Mouse (Mus musculus): ENCODE results near the gene Adra1b. TPM values are rescaled to one million over a fixed set of nuclear protein-coding genes. Genes with fewer than 3 reads are reported as not detected.
A peak's percentile ranks its signal among the peaks of the same experiment; 100 is the strongest.

The Adra1b gene
- polyA plus RNA-seq, 1 experiment from 2014 or later = 7.5 TPM

DNA sequence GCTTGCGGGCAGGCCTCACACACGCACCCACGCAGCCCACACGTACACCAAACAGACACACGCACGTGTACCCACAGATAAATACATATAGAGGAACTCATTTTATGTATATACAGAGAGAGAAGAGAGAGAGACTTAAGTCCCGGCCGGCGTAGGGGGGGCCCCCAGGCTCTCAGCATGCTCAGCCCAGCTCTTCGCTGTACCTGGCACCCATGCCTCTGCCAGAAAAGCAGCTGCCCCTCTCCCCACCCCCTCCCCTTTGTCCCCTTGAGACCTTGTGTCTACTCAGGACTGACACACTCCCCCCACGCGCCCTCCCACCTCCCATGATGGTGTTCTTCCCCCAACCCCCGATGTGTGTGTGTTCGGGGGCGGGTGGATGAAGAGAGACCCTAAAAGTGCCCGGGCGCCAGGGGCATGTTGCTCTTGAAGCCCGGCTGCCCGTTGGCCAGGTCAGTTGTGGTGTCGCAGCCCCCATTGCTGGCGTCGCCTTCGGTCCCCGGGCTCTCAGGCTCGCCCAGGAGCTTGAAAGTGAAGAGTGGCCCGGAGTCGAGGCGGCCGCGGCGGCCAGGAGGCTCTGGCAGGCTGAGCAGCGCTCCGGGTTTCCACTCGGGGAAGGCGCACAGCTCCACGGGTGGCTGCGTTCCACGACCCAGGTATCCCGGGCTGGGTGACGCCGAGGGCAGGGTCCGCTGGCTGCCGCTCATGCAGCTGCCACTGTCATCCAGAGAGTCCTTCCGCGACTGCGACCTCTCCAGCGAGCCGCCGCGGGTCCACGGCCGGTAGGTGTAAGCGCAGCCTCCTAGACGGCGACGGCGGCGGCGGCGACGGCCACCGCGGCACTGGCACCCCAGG is 125.3 kb downstream of the Adra1b start:
- Histone ChIP-seq H3K4me2 (ENCODE audit: low read depth, low read length) (0 out of 2 replicates have a peak overlapping the region, but pooled peaks have one; percentile 1), H3K36me3 (ENCODE audit: control insufficient read depth, insufficient read depth) (no peaks in the 10 kb centered on the region), H3K4me3 (ENCODE audit: low read depth, low read length) (no peak overlapping the region), H3K9me3 (replicated peaks; ENCODE audit: control insufficient read depth, low read length) (no peaks in the 10 kb centered on the region), H3K27me3 (ENCODE audit: control insufficient read depth, insufficient read depth, low read depth, low read length) (peaks cover 13% of the 10 kb centered on the region), H3K27ac (ENCODE audit: low read length) (no peak overlapping the region), H3K9ac (ENCODE audit: low read depth, low read length) (no peak overlapping the region), H3K4me1 (ENCODE audit: control insufficient read depth, low read depth, low read length) (no peaks in the 10 kb centered on the region)
- no peak; the same call in 1 of the 2 replicates for ATAC-seq (ENCODE audit: low read depth)
- 13% methylated on average over 57 of the region's 63 CpGs for WGBS (ENCODE audit: insufficient replicate concordance)

DNA sequence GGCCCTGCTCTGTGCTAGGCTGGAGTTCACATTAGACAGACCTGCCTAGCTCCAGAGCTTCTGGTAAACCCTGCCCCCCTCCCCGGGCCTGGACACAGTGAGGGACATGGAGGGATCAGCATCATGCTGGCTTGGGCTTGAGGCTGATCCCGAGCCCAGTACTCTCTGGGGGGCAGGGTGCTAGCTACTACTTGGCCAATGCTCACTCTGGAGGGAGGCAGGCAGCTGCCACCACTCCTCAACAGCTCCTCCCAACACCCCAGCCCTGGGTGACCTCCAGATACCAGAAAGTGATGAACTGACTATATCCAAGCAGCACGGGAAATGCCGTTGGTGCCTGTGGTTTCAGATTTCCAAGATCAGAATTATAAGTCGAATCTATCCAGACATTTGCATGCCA is 127.3 kb downstream of the Adra1b start:
- 34% methylated on average over 5 of the region's 5 CpGs for WGBS (ENCODE audit: insufficient replicate concordance)
- no peak overlapping the region for H3K4me2 ChIP-seq (ENCODE audit: low read depth, low read length)
- H3K27me3 ChIP-seq (ENCODE audit: control insufficient read depth, insufficient read depth, low read depth, low read length) = peaks cover 13% of the 10 kb centered on the region
- no peak overlapping the region for H3K9ac ChIP-seq (ENCODE audit: low read depth, low read length)
- no peaks in the 10 kb centered on the region for H3K4me1 ChIP-seq (ENCODE audit: control insufficient read depth, low read depth, low read length)
- H3K36me3 ChIP-seq (ENCODE audit: control insufficient read depth, insufficient read depth) = no peaks in the 10 kb centered on the region
- H3K4me3 ChIP-seq (ENCODE audit: low read depth, low read length) = no peak overlapping the region
- ATAC-seq (ENCODE audit: low read depth) = no peak
- H3K9me3 ChIP-seq (replicated peaks; ENCODE audit: control insufficient read depth, low read length) = no peaks in the 10 kb centered on the region
- H3K27ac ChIP-seq (ENCODE audit: low read length) = no peak overlapping the region

DNA sequence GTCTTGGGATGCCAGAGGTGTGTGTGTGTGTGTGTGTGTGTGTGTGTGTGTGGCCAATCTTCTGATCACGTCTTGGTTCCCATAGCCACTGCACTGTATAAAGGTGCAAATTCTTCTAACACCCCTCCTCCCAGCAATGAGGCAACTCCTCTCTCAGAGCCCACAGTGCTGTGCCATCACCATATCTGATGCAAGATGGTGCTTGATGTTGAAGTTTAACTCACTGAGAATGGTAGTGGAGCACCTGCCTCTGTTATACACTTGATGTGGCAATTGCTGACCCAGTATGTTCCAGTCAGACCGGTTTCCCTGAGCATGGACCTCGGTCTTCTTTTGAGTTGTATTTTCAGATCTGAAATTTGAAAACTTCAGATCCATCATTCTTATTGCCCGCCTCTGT is 130.9 kb downstream of the Adra1b start:
- peaks cover 3% of the 10 kb centered on the region for H3K27me3 ChIP-seq (ENCODE audit: control insufficient read depth, insufficient read depth, low read depth, low read length)
- 55% methylated on average over 4 of the region's 4 CpGs for WGBS (ENCODE audit: insufficient replicate concordance)
- no peak overlapping the region for H3K27ac ChIP-seq (ENCODE audit: low read length)
- H3K9ac ChIP-seq (ENCODE audit: low read depth, low read length) = no peak overlapping the region
- H3K4me2 ChIP-seq (ENCODE audit: low read depth, low read length) = no peak overlapping the region
- H3K4me1 ChIP-seq (ENCODE audit: control insufficient read depth, low read depth, low read length) = no peaks in the 10 kb centered on the region
- no peak overlapping the region for H3K4me3 ChIP-seq (ENCODE audit: low read depth, low read length)
- H3K9me3 ChIP-seq (replicated peaks; ENCODE audit: control insufficient read depth, low read length) = no peaks in the 10 kb centered on the region
- no peaks in the 10 kb centered on the region for H3K36me3 ChIP-seq (ENCODE audit: control insufficient read depth, insufficient read depth)
- ATAC-seq (ENCODE audit: low read depth) = no peak

DNA sequence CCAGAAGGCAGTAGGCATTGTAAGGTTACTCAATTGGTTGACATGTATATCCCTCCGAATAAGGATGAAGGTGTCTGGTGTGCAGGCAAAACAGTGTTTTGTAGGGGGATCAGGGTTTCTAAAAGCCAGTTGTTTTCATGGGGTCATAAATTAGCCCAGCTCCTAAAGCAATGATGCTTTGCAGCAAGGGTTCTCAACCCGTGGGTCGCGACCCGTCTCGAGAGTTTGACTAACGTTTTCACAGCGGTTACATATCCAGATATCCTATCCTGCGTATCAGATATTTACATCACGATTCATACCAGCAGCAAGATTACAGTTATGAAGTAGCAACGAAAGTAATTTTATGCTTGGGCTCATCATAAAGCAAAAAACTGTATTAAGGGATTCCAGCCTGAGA is 133.3 kb downstream of the Adra1b start:
- Histone ChIP-seq H3K4me1 (ENCODE audit: control insufficient read depth, low read depth, low read length) (no peaks in the 10 kb centered on the region), H3K27ac (ENCODE audit: low read length) (no peak overlapping the region), H3K9ac (ENCODE audit: low read depth, low read length) (no peak overlapping the region), H3K27me3 (ENCODE audit: control insufficient read depth, insufficient read depth, low read depth, low read length) (peaks cover 3% of the 10 kb centered on the region; the same call in 1 of the 2 replicates), H3K4me3 (ENCODE audit: low read depth, low read length) (no peak overlapping the region), H3K4me2 (ENCODE audit: low read depth, low read length) (no peak overlapping the region), H3K9me3 (replicated peaks; ENCODE audit: control insufficient read depth, low read length) (no peaks in the 10 kb centered on the region), H3K36me3 (ENCODE audit: control insufficient read depth, insufficient read depth) (no peaks in the 10 kb centered on the region)
- 58% methylated on average over 11 of the region's 11 CpGs for WGBS (ENCODE audit: insufficient replicate concordance)
- no peak for ATAC-seq (ENCODE audit: low read depth)

DNA sequence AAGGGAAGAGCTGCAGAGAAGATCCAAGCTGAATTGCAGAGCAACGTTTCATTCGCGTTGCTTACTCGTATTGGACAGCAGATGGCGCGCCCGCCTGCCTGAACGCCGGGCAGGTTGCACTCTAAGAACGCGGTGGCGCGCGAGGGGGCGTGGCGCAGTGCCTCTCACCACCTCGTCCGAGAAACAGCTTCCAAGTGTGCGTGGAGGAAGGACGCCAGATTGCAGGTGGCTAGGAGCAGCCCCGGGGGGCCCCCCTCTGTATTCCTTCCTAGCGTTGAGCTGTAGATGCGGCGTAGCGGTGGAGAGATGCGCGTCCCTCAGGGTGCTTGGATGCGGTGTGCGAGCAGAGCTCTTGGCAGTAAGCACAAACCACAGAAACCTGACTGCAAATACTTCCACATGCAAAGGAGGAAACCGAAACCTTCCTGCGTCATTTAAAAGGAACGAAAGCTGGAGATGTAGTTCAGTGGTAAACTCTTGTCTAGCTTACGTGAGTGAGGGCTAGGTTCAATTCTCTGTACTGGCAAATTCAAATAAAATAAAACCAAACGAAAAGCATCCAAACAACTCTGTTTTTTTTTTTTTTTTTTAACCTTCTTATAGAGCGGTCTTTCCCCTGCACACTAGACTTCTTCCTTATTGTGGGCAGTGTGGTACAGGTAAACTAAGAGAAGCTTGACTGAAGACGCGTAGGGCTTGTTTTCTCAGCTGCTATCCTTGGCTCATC is 133.9 kb downstream of the Adra1b start:
- Histone ChIP-seq H3K27ac (ENCODE audit: low read length) (no peak overlapping the region), H3K9me3 (replicated peaks; ENCODE audit: control insufficient read depth, low read length) (no peaks in the 10 kb centered on the region), H3K4me2 (ENCODE audit: low read depth, low read length) (peak overlapping the region; percentile 59), H3K9ac (ENCODE audit: low read depth, low read length) (no peak overlapping the region), H3K4me1 (ENCODE audit: control insufficient read depth, low read depth, low read length) (no peaks in the 10 kb centered on the region), H3K36me3 (ENCODE audit: control insufficient read depth, insufficient read depth) (no peaks in the 10 kb centered on the region), H3K27me3 (ENCODE audit: control insufficient read depth, insufficient read depth, low read depth, low read length) (peaks cover 3% of the 10 kb centered on the region; the same call in 1 of the 2 replicates), H3K4me3 (ENCODE audit: low read depth, low read length) (peak overlapping the region; percentile 47)
- 5% methylated on average over 37 of the region's 37 CpGs for WGBS (ENCODE audit: insufficient replicate concordance)
- peak; percentile 53; the same call in 1 of the 2 replicates for ATAC-seq (ENCODE audit: low read depth)

DNA sequence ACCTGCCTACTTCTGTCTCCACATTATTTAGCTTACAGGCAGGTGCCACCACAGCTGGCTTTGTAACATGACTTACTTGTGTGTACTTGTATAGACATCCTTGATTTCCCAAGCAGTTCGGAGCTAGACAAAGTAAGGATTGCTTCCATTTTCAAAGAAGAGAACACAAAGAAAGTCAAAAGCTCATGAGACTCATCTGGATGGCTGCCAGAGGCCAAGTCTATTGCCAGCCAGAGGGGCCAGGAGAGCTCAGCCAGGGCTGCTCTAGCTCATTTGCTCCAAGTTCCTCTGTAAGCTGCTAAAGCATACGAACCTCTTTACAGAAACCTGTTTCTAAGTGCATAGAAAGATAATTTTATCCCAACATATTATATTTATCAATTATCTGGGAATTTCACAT is 142.6 kb downstream of the Adra1b start:
- Histone ChIP-seq H3K4me1 (ENCODE audit: control insufficient read depth, low read depth, low read length) (no peaks in the 10 kb centered on the region), H3K9me3 (replicated peaks; ENCODE audit: control insufficient read depth, low read length) (no peaks in the 10 kb centered on the region), H3K36me3 (ENCODE audit: control insufficient read depth, insufficient read depth) (no peaks in the 10 kb centered on the region), H3K9ac (ENCODE audit: low read depth, low read length) (no peak overlapping the region), H3K27ac (ENCODE audit: low read length) (no peak overlapping the region), H3K27me3 (ENCODE audit: control insufficient read depth, insufficient read depth, low read depth, low read length) (no peaks in the 10 kb centered on the region), H3K4me3 (ENCODE audit: low read depth, low read length) (no peak overlapping the region), H3K4me2 (ENCODE audit: low read depth, low read length) (no peak overlapping the region)
- 39% methylated on average over 2 of the region's 2 CpGs for WGBS (ENCODE audit: insufficient replicate concordance)
- no peak for ATAC-seq (ENCODE audit: low read depth)

DNA sequence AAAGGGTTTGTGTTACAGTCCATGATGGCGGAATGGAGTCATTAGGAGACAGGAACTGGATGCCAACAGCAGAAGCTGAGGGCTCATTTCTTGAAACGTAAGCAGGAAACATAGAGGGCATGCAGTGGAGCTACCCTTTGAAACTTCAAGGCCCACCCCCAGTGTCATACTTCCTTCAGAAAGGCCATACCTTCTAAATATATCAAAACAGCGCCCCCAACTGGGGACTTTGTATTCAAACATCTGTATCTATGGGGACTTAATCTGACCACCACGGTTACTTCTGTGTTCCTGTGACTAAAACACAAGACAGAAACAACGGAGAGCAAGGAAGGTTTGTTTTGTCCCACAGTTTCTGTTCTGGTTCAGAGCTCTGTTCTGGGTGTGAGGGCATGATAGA is 145.6 kb downstream of the Adra1b start:
- H3K36me3 ChIP-seq (ENCODE audit: control insufficient read depth, insufficient read depth) = no peaks in the 10 kb centered on the region
- no peak for ATAC-seq (ENCODE audit: low read depth)
- no peaks in the 10 kb centered on the region for H3K9me3 ChIP-seq (replicated peaks; ENCODE audit: control insufficient read depth, low read length)
- no peaks in the 10 kb centered on the region for H3K27me3 ChIP-seq (ENCODE audit: control insufficient read depth, insufficient read depth, low read depth, low read length)
- H3K4me3 ChIP-seq (ENCODE audit: low read depth, low read length) = no peak overlapping the region
- no peaks in the 10 kb centered on the region for H3K4me1 ChIP-seq (ENCODE audit: control insufficient read depth, low read depth, low read length)
- no peak overlapping the region for H3K4me2 ChIP-seq (ENCODE audit: low read depth, low read length)
- H3K9ac ChIP-seq (ENCODE audit: low read depth, low read length) = no peak overlapping the region
- H3K27ac ChIP-seq (ENCODE audit: low read length) = no peak overlapping the region
- WGBS (ENCODE audit: insufficient replicate concordance) = 40% methylated on average over 5 of the region's 5 CpGs

DNA sequence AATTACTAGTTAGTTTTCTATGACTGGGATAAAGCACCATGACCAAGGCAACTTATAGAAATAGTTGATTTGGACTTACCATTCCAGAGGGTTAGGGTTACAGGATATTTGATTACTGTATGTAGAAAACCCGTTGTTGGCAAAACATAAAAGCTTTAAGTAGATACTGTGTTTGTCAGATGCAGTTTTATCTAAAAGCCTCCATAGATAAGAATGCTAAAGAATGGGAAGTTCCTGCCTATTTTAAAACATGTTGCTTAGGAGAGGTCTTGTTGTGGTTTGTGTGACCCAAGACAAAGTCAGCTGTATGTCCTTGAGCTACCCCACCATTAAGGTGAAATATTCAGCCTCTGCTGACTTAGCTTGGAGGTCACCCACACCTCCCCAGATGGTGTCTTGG is 146.4 kb downstream of the Adra1b start:
- H3K9ac ChIP-seq (ENCODE audit: low read depth, low read length) = no peak overlapping the region
- 33% methylated on average over 1 of the region's 1 CpGs for WGBS (ENCODE audit: insufficient replicate concordance)
- no peak for ATAC-seq (ENCODE audit: low read depth)

DNA sequence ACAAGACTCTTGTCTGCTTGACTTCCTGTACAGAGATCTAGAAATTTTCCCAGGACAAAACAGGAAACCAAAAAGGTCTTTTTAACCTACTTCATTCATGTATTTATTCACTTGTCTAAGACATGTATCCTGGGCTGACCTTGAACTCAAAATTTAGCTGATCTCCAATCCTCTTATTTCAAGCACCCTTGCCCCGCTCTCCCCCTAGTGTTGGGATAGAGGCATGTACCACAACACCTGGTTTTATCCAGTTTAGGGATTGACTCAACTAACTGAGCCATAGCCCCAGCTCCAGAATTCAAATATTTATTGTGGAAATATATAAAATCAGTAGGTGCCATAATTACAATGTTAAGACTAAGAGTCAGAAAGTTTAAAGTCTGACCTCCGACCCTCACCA is 149.5 kb downstream of the Adra1b start:
- Histone ChIP-seq H3K27ac (ENCODE audit: low read length) (no peak overlapping the region), H3K4me2 (ENCODE audit: low read depth, low read length) (no peak overlapping the region), H3K4me3 (ENCODE audit: low read depth, low read length) (no peak overlapping the region), H3K9ac (ENCODE audit: low read depth, low read length) (no peak overlapping the region), H3K4me1 (ENCODE audit: control insufficient read depth, low read depth, low read length) (peaks cover 4% of the 10 kb centered on the region), H3K36me3 (ENCODE audit: control insufficient read depth, insufficient read depth) (no peaks in the 10 kb centered on the region), H3K9me3 (replicated peaks; ENCODE audit: control insufficient read depth, low read length) (no peaks in the 10 kb centered on the region), H3K27me3 (ENCODE audit: control insufficient read depth, insufficient read depth, low read depth, low read length) (no peaks in the 10 kb centered on the region)
- 61% methylated on average over 2 of the region's 2 CpGs for WGBS (ENCODE audit: insufficient replicate concordance)
- no peak for ATAC-seq (ENCODE audit: low read depth)

More for the DNA sequence above, 146.4 kb downstream of the Adra1b start:
- Histone ChIP-seq H3K4me1 (ENCODE audit: control insufficient read depth, low read depth, low read length) (no peaks in the 10 kb centered on the region), H3K27ac (ENCODE audit: low read length) (no peak overlapping the region), H3K9me3 (replicated peaks; ENCODE audit: control insufficient read depth, low read length) (no peaks in the 10 kb centered on the region), H3K36me3 (ENCODE audit: control insufficient read depth, insufficient read depth) (no peaks in the 10 kb centered on the region), H3K4me3 (ENCODE audit: low read depth, low read length) (no peak overlapping the region), H3K4me2 (ENCODE audit: low read depth, low read length) (no peak overlapping the region), H3K27me3 (ENCODE audit: control insufficient read depth, insufficient read depth, low read depth, low read length) (no peaks in the 10 kb centered on the region)

Data from liver, embryonic 16.5 days (tissue).